Mouse (Mus musculus) ES-E14 (cell line): ENCODE data around the gene Cr1l.

ENCODE experiments used
- HCFC1 ChIP-seq: IDR thresholded peaks from 2 replicates; pipeline ENCODE4 v1.6.1; 2012; ENCODE audit warnings: low read length, inconsistent platforms, borderline replicate concordance; ENCODE audit not compliant: insufficient read depth
- ZC3H11A ChIP-seq: IDR thresholded peaks from 2 replicates; pipeline ENCODE4 v1.6.1; 2012; ENCODE audit warnings: low read depth, mild to moderate bottlenecking, inconsistent platforms, low read length, borderline replicate concordance

DNA sequence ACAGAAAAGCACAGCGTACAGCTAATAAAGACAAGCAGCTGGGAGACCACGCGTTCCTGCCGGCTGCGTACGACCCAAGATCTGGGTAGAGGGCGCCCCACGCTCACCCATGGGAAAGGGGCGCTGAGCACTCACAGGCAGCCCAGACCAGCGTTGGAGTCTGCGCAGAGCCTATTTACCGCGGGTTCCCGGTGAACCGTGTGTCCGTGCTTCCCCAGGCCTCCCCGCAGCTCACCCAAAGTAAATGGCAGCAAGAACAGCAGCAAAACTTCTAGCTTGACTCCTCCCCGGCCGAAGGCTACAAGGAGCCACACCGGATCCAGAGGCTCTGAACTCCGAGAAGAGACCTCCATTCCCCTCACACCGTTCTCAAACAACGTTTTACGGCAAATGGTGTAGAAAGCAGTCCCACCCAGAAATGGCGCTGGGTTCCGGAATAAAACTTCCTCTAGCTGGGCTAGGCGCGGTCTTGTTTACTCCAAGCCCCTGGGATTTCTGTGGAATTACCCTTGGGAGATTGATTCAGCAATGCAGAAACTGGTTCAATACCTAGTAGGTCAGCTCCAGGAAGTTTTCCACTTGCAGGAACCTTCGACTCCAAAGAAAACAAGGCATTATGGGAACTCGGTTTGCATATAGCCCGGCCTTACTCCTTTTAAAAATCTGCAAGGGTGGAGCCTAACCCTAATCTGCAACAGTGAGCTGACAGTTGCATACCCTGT, at the start of gene Cr1l:
- TF ChIP-seq ZC3H11A: 0 out of 2 replicates have a peak, but pooled peaks have one; percentile 1
- TF ChIP-seq HCFC1: no peak
